Mouse (Mus musculus): ENCODE data around the gene Prkg1. TPM values are rescaled to one million over a fixed set of nuclear protein-coding genes. Genes with fewer than 3 reads are reported as not detected.
"Not testable (repeated sequence)": the region's sequence is repeated elsewhere in the genome, so short reads cannot be mapped to it uniquely, and the experiment has no call there.

Gene Prkg1
- polyA plus RNA-seq, 1 experiment from 2014 or later: 5.6 TPM

GRCm38 (mm10) chr19:31260494-31260893, 504.3 kb downstream of the Prkg1 start:
- Histone ChIP-seq H3K4me3 (ENCODE audit: low read depth, low read length) (no peak overlapping the region), H3K36me3 (ENCODE audit: control insufficient read depth, insufficient read depth, low read length) (no peaks in the 10 kb centered on the region), H3K27ac (ENCODE audit: low read depth, low read length) (no peak overlapping the region), H3K4me2 (ENCODE audit: low read depth, low read length, severe bottlenecking) (no peak overlapping the region), H3K4me1 (replicated peaks; ENCODE audit: control insufficient read depth, insufficient read depth, low read length) (no peaks in the 10 kb centered on the region), H3K9ac (ENCODE audit: low read length) (no peak overlapping the region), H3K27me3 (ENCODE audit: control insufficient read depth, insufficient read depth, low read length) (no peaks in the 10 kb centered on the region), H3K9me3 (ENCODE audit: control insufficient read depth, low read length) (no peaks in the 10 kb centered on the region)
- DNase-seq (ENCODE audit: low spot score) (no peak), ATAC-seq (replicated peaks; ENCODE audit: low FRiP score) (no peak)

- H3K4me1 ChIP-seq (replicated peaks; ENCODE audit: control insufficient read depth, insufficient read depth, low read length): no peaks in the 10 kb centered on the region
- no peak overlapping the region for H3K4me2 ChIP-seq (ENCODE audit: low read depth, low read length, severe bottlenecking)
- H3K36me3 ChIP-seq (ENCODE audit: control insufficient read depth, insufficient read depth, low read length): no peaks in the 10 kb centered on the region
- H3K9me3 ChIP-seq (ENCODE audit: control insufficient read depth, low read length): no peaks in the 10 kb centered on the region
- no peak overlapping the region for H3K9ac ChIP-seq (ENCODE audit: low read length)
- DNase-seq (ENCODE audit: low spot score) (no peak), ATAC-seq (replicated peaks; ENCODE audit: low FRiP score) (no peak)
- 91% methylated on average over 2 of the region's 2 CpGs for WGBS
- no peaks in the 10 kb centered on the region for H3K27me3 ChIP-seq (ENCODE audit: control insufficient read depth, insufficient read depth, low read length)
- no peak overlapping the region for H3K4me3 ChIP-seq (ENCODE audit: low read depth, low read length)
- no peak overlapping the region for H3K27ac ChIP-seq (ENCODE audit: low read depth, low read length)
Observed at GRCm38 (mm10) chr19:31255780-31256179, 509.1 kb downstream of the Prkg1 start.

GRCm38 (mm10) chr19:31232410-31232809, 532.4 kb downstream of the Prkg1 start:
- H3K9me3 ChIP-seq (ENCODE audit: control insufficient read depth, low read length): no peaks in the 10 kb centered on the region
- no peak overlapping the region for H3K27ac ChIP-seq (ENCODE audit: low read depth, low read length)
- DNase-seq (ENCODE audit: low spot score) (no peak), ATAC-seq (replicated peaks; ENCODE audit: low FRiP score) (no peak)
- no peaks in the 10 kb centered on the region for H3K36me3 ChIP-seq (ENCODE audit: control insufficient read depth, insufficient read depth, low read length)
- no peak overlapping the region for H3K4me2 ChIP-seq (ENCODE audit: low read depth, low read length, severe bottlenecking)
- no peak overlapping the region for H3K9ac ChIP-seq (ENCODE audit: low read length)
- no peaks in the 10 kb centered on the region for H3K27me3 ChIP-seq (ENCODE audit: control insufficient read depth, insufficient read depth, low read length)
- no peak overlapping the region for H3K4me3 ChIP-seq (ENCODE audit: low read depth, low read length)
- H3K4me1 ChIP-seq (replicated peaks; ENCODE audit: control insufficient read depth, insufficient read depth, low read length): no peaks in the 10 kb centered on the region

- H3K27me3 ChIP-seq (ENCODE audit: control insufficient read depth, insufficient read depth, low read length): no peaks in the 10 kb centered on the region
- no peaks in the 10 kb centered on the region for H3K36me3 ChIP-seq (ENCODE audit: control insufficient read depth, insufficient read depth, low read length)
- H3K9ac ChIP-seq (ENCODE audit: low read length): no peak overlapping the region
- no peak overlapping the region for H3K27ac ChIP-seq (ENCODE audit: low read depth, low read length)
- H3K4me1 ChIP-seq (replicated peaks; ENCODE audit: control insufficient read depth, insufficient read depth, low read length): no peaks in the 10 kb centered on the region
- H3K9me3 ChIP-seq (ENCODE audit: control insufficient read depth, low read length): no peaks in the 10 kb centered on the region
- no peak overlapping the region for H3K4me3 ChIP-seq (ENCODE audit: low read depth, low read length)
- ATAC-seq (replicated peaks; ENCODE audit: low FRiP score): no peak
- no peak for DNase-seq (ENCODE audit: low spot score)
- H3K4me2 ChIP-seq (ENCODE audit: low read depth, low read length, severe bottlenecking): no peak overlapping the region
- WGBS: 81% methylated on average over 3 of the region's 3 CpGs
Observed at GRCm38 (mm10) chr19:31228385-31228784, 536.4 kb downstream of the Prkg1 start.

GRCm38 (mm10) chr19:31223457-31223856, 541.4 kb downstream of the Prkg1 start:
- H3K9ac ChIP-seq (ENCODE audit: low read length): no peak overlapping the region
- 76% methylated on average over 1 of the region's 1 CpGs for WGBS
- H3K27ac ChIP-seq (ENCODE audit: low read depth, low read length): no peak overlapping the region
- no peak overlapping the region for H3K4me2 ChIP-seq (ENCODE audit: low read depth, low read length, severe bottlenecking)
- H3K36me3 ChIP-seq (ENCODE audit: control insufficient read depth, insufficient read depth, low read length): no peaks in the 10 kb centered on the region
- no peak overlapping the region for H3K4me3 ChIP-seq (ENCODE audit: low read depth, low read length)
- DNase-seq (ENCODE audit: low spot score) (no peak), ATAC-seq (replicated peaks; ENCODE audit: low FRiP score) (no peak)
- H3K27me3 ChIP-seq (ENCODE audit: control insufficient read depth, insufficient read depth, low read length): no peaks in the 10 kb centered on the region
- H3K9me3 ChIP-seq (ENCODE audit: control insufficient read depth, low read length): no peaks in the 10 kb centered on the region
- H3K4me1 ChIP-seq (replicated peaks; ENCODE audit: control insufficient read depth, insufficient read depth, low read length): no peaks in the 10 kb centered on the region

- not testable (repeated sequence) for ATAC-seq (replicated peaks; ENCODE audit: low FRiP score); H3K9me3 ChIP-seq (ENCODE audit: control insufficient read depth, low read length); H3K27me3 ChIP-seq (ENCODE audit: control insufficient read depth, insufficient read depth, low read length); H3K9ac ChIP-seq (ENCODE audit: low read length); DNase-seq (ENCODE audit: low spot score); H3K36me3 ChIP-seq (ENCODE audit: control insufficient read depth, insufficient read depth, low read length); H3K4me1 ChIP-seq (replicated peaks; ENCODE audit: control insufficient read depth, insufficient read depth, low read length); H3K4me2 ChIP-seq (ENCODE audit: low read depth, low read length, severe bottlenecking); H3K4me3 ChIP-seq (ENCODE audit: low read depth, low read length); H3K27ac ChIP-seq (ENCODE audit: low read depth, low read length)
- WGBS: 84% methylated on average over 4 of the region's 4 CpGs
Observed at GRCm38 (mm10) chr19:31219261-31219660, 545.6 kb downstream of the Prkg1 start.

- Histone ChIP-seq H3K4me1 (replicated peaks; ENCODE audit: control insufficient read depth, insufficient read depth, low read length) (no peaks in the 10 kb centered on the region), H3K36me3 (ENCODE audit: control insufficient read depth, insufficient read depth, low read length) (no peaks in the 10 kb centered on the region), H3K9ac (ENCODE audit: low read length) (no peak overlapping the region), H3K4me2 (ENCODE audit: low read depth, low read length, severe bottlenecking) (no peak overlapping the region), H3K4me3 (ENCODE audit: low read depth, low read length) (no peak overlapping the region), H3K27me3 (ENCODE audit: control insufficient read depth, insufficient read depth, low read length) (no peaks in the 10 kb centered on the region), H3K27ac (ENCODE audit: low read depth, low read length) (no peak overlapping the region), H3K9me3 (ENCODE audit: control insufficient read depth, low read length) (no peaks in the 10 kb centered on the region)
- DNase-seq (ENCODE audit: low spot score) (no peak), ATAC-seq (replicated peaks; ENCODE audit: low FRiP score) (no peak)
- WGBS: 80% methylated on average over 3 of the region's 3 CpGs
Observed at GRCm38 (mm10) chr19:31210850-31211249, 554.0 kb downstream of the Prkg1 start.

- Histone ChIP-seq H3K27me3 (ENCODE audit: control insufficient read depth, insufficient read depth, low read length) (no peaks in the 10 kb centered on the region), H3K27ac (ENCODE audit: low read depth, low read length) (no peak overlapping the region), H3K9me3 (ENCODE audit: control insufficient read depth, low read length) (no peaks in the 10 kb centered on the region), H3K9ac (ENCODE audit: low read length) (no peak overlapping the region), H3K4me1 (replicated peaks; ENCODE audit: control insufficient read depth, insufficient read depth, low read length) (no peaks in the 10 kb centered on the region), H3K4me2 (ENCODE audit: low read depth, low read length, severe bottlenecking) (no peak overlapping the region), H3K36me3 (ENCODE audit: control insufficient read depth, insufficient read depth, low read length) (no peaks in the 10 kb centered on the region), H3K4me3 (ENCODE audit: low read depth, low read length) (no peak overlapping the region)
- ATAC-seq (replicated peaks; ENCODE audit: low FRiP score): no peak
- 58% methylated on average over 2 of the region's 2 CpGs for WGBS
- no peak for DNase-seq (ENCODE audit: low spot score)
Observed at GRCm38 (mm10) chr19:31210449-31210848, 554.4 kb downstream of the Prkg1 start.

- H3K4me1 ChIP-seq (replicated peaks; ENCODE audit: control insufficient read depth, insufficient read depth, low read length): 0 out of 2 replicates have a peak, but pooled peaks cover 2% of the 10 kb centered on the region
- H3K27me3 ChIP-seq (ENCODE audit: control insufficient read depth, insufficient read depth, low read length): no peaks in the 10 kb centered on the region
- H3K27ac ChIP-seq (ENCODE audit: low read depth, low read length): no peak overlapping the region
- ATAC-seq (replicated peaks; ENCODE audit: low FRiP score): no peak
- H3K4me3 ChIP-seq (ENCODE audit: low read depth, low read length): no peak overlapping the region
- no peaks in the 10 kb centered on the region for H3K36me3 ChIP-seq (ENCODE audit: control insufficient read depth, insufficient read depth, low read length)
- DNase-seq (ENCODE audit: low spot score): no peak
- H3K9me3 ChIP-seq (ENCODE audit: control insufficient read depth, low read length): no peaks in the 10 kb centered on the region
- H3K9ac ChIP-seq (ENCODE audit: low read length): no peak overlapping the region
- no peak overlapping the region for H3K4me2 ChIP-seq (ENCODE audit: low read depth, low read length, severe bottlenecking)
- whole genome bisulfite sequencing: 56% methylated on average over 5 of the region's 5 CpGs
Observed at GRCm38 (mm10) chr19:31199583-31199982, 565.2 kb downstream of the Prkg1 start.
